Mouse (Mus musculus) embryonic facial prominence, embryonic 11.5 days (tissue): Measurements from ENCODE around the gene Hnrnpl. TPM values are rescaled to one million over a fixed set of nuclear protein-coding genes. Genes with fewer than 3 reads are reported as not detected.

ENCODE experiments used
- ATAC-seq: fragments of 200-750 bp; cut with Nextera tagmentation; replicated peaks from 2 replicates; pipeline ENCODE4 v1.8.0; 2017; ENCODE audit warnings: low read depth; ENCODE audit not compliant: insufficient number of reproducible peaks, low FRiP score, low TSS enrichment
- DNase-seq: peaks from one replicate; pipeline ENCODE4 v3.0.0-alpha.2; 2015; ENCODE audit warnings: low spot score
- H3K27ac ChIP-seq: fragments of 300-500 bp; sonication (generic); replicated peaks from 2 replicates; pipeline ENCODE4 v1.5.1; 2014; ENCODE audit warnings: mild to moderate bottlenecking, low read depth, low read length, control low read depth
- H3K27me3 ChIP-seq: fragments of 300-500 bp; sonication (generic); 2 replicates; pipeline ENCODE4 v1.6.1; 2014; ENCODE audit warnings: mild to moderate bottlenecking, low read length, moderate library complexity, mixed read lengths; ENCODE audit not compliant: control insufficient read depth, insufficient read depth
- H3K36me3 ChIP-seq: fragments of 300-500 bp; sonication (generic); replicated peaks from 2 replicates; pipeline ENCODE4 v1.6.1; 2014; ENCODE audit warnings: low read depth, mild to moderate bottlenecking, low read length, moderate library complexity, mixed read lengths; ENCODE audit not compliant: control insufficient read depth, insufficient read depth
- H3K4me1 ChIP-seq: fragments of 300-500 bp; sonication (generic); 2 replicates; pipeline ENCODE4 v1.6.1; 2014; ENCODE audit warnings: low read length, mixed read lengths; ENCODE audit not compliant: control insufficient read depth, insufficient read depth
- H3K4me2 ChIP-seq: fragments of 300-500 bp; sonication (generic); 2 replicates; pipeline ENCODE4 v1.6.1; 2014; ENCODE audit warnings: low read depth, mild to moderate bottlenecking, control low read depth, low read length, moderate library complexity
- H3K4me3 ChIP-seq: fragments of 300-500 bp; sonication (generic); 2 replicates; pipeline ENCODE4 v1.5.1; 2014; ENCODE audit warnings: low read depth, low read length, control low read depth
- H3K9ac ChIP-seq: fragments of 300-500 bp; sonication (generic); replicated peaks from 2 replicates; pipeline ENCODE4 v1.6.1; 2014; ENCODE audit warnings: mild to moderate bottlenecking, control low read depth, low read length
- H3K9me3 ChIP-seq: fragments of 300-500 bp; sonication (generic); replicated peaks from 2 replicates; pipeline ENCODE4 v1.6.1; 2016; ENCODE audit warnings: mild to moderate bottlenecking, low read length, inconsistent platforms, mixed read lengths; ENCODE audit not compliant: control insufficient read depth
- WGBS: fragments of 180-500 bp; shearing (Covaris S2); extraction: QIAGEN DNeasy Blood & Tissue Kit; methylation state at CpG from one replicate; pipeline ENCODE4 v1.1.7; 2014; 5-methylcytosine and 5-hydroxymethylcytosine counted together
- polyA plus RNA-seq: library from polyadenylated mRNA; unstranded; fragments of >200 nt; fragmentation: Nextera tagmentation; extraction: Ambion mirVana; gene quantifications from 2 replicates; pipeline ENCODE4 v1.2.1, GENCODE M21; 2014

The Hnrnpl gene
- polyA plus RNA-seq = 328 and 350 TPM in 2 replicates

DNA sequence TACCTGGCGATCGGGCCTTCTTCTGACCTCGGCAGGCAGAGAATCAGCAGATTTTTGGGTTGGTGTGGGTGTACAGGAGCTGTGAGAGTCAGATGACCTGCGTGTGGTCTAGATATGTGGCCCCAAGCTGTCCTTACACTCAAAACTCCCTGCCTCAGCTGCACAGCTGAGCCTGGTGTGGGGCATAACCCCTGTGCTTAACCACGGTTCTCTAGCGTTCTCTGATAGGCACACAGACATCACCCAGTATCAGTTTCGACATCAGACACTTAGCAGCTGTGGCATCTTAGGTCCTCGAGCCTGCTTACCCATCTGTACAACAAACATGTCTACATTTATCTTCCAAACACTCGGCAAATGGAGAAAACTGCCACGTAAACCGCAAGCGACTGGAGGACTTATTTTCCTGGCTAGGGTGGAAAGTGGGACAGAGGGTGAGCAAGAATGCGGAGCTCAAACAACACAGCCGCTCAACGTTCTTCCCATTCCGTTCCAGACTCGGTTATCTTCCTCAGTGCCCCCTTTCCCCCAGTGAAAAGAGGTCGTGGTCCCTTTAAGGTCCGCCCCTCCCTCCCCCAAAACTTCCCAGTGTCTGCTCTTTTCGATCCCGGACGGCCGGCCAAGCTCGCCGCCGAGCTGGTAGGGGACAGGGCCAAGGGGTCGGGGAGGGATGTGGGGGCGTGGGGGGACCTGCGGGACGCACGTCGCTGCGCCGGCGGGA, at the start of gene Hnrnpl:
Gene Hnrnpl (plus strand): TSS at position 321 of the 721 bp plus-strand sequence.
- peak; percentile 76 for DNase-seq

GRCm38 (mm10) chr7:28758623-28759022, 49.7 kb upstream of the Hnrnpl start:
- no peak for ATAC-seq
- H3K27me3 ChIP-seq = peaks cover 5% of the 10 kb centered on the region; the same call in 1 of the 2 replicates
- no peak overlapping the region for H3K27ac ChIP-seq
- H3K4me3 ChIP-seq = no peak overlapping the region
- H3K9me3 ChIP-seq = no peaks in the 10 kb centered on the region
- no peaks in the 10 kb centered on the region for H3K4me1 ChIP-seq
- H3K4me2 ChIP-seq = no peak overlapping the region
- H3K36me3 ChIP-seq = peaks cover 3% of the 10 kb centered on the region; the same call in 1 of the 2 replicates
- 82% methylated on average over 13 of the region's 13 CpGs for WGBS
- no peak overlapping the region for H3K9ac ChIP-seq
- no peak for DNase-seq

More for the DNA sequence above, at the start of gene Hnrnpl:
- H3K27me3 ChIP-seq = no peaks in the 10 kb centered on the region
- ATAC-seq = peak; percentile 19
- peaks cover 7% of the 10 kb centered on the region for H3K4me1 ChIP-seq
- peaks cover 2% of the 10 kb centered on the region for H3K36me3 ChIP-seq
- WGBS = 4% methylated on average over 26 of the region's 35 CpGs
- peak within 1 kb of the TSS; percentile 89 for H3K4me2 ChIP-seq
- peak within 1 kb of the TSS; percentile 98 for H3K27ac ChIP-seq
- peak within 1 kb of the TSS; percentile 72 for H3K4me3 ChIP-seq
- no peaks in the 10 kb centered on the region for H3K9me3 ChIP-seq
- H3K9ac ChIP-seq = peak within 1 kb of the TSS; percentile 92

GRCm38 (mm10) chr7:28761907-28762306, 46.4 kb upstream of the Hnrnpl start:
- H3K4me3 ChIP-seq = no peak overlapping the region
- no peak overlapping the region for H3K9ac ChIP-seq
- H3K27ac ChIP-seq = no peak overlapping the region
- H3K4me2 ChIP-seq = no peak overlapping the region
- ATAC-seq (no peak), DNase-seq (no peak)
- peaks cover 3% of the 10 kb centered on the region; the same call in 1 of the 2 replicates for H3K36me3 ChIP-seq
- WGBS = 93% methylated on average over 9 of the region's 9 CpGs
- no peaks in the 10 kb centered on the region for H3K9me3 ChIP-seq
- no peaks in the 10 kb centered on the region for H3K27me3 ChIP-seq
- H3K4me1 ChIP-seq = no peaks in the 10 kb centered on the region

GRCm38 (mm10) chr7:28765211-28765610, 43.1 kb upstream of the Hnrnpl start:
- Histone ChIP-seq H3K27me3 (no peaks in the 10 kb centered on the region), H3K9me3 (no peaks in the 10 kb centered on the region), H3K4me1 (no peaks in the 10 kb centered on the region), H3K27ac (no peak overlapping the region), H3K36me3 (no peaks in the 10 kb centered on the region), H3K9ac (no peak overlapping the region), H3K4me2 (0 out of 2 replicates have a peak overlapping the region, but pooled peaks have one; percentile 1), H3K4me3 (no peak overlapping the region)
- no peak for DNase-seq
- WGBS = 86% methylated on average over 6 of the region's 6 CpGs
- ATAC-seq = no peak

DNA sequence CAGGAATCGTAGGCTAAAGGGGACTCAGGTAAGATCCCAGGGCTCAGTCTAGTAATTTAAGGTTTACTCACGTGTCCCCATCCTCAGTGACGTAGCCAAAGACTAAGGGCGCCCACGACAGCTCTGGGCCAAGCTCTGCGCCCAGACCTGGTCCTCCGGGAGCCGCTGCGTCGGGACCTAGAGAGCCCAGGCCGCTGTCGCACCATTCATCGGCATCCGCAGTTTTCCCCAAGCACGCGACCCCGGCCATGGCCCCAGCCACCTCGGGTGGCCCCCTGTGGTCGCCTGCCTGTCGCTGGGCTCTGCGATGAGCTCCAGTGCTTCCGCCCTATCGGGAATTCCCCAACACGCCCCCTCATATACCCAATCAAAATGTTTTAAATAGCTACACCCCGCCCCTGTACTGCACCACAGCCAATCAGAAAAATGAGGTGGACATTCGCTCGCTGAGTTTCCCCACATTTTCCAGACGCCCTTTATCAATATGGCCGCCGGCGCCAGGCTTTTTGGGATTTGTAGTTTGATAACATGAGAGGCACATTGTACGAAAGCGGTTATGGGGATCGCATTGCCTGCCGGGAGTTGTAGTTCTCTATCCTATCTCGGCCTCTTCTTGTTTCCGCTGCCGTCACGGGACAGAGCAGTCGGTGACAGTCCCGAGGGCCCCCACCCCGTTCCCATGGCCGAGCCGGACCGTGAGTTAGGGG, 42.0 kb upstream of the Hnrnpl start, which contains the start of gene Sirt2:
Gene Sirt2 (plus strand): TSS at position 563 of the 707 bp plus-strand sequence.
- DNase-seq (peak; percentile 99), ATAC-seq (peak; percentile 97)
- H3K4me2 ChIP-seq = peak within 1 kb of the TSS; percentile 54
- no peaks in the 10 kb centered on the region for H3K9me3 ChIP-seq
- peak within 1 kb of the TSS; percentile 66 for H3K9ac ChIP-seq
- no peak within 1 kb of the TSS for H3K27ac ChIP-seq
- under 1% methylated on average over 45 of the region's 45 CpGs for WGBS
- no peaks in the 10 kb centered on the region for H3K27me3 ChIP-seq
- no peaks in the 10 kb centered on the region for H3K4me1 ChIP-seq
- no peaks in the 10 kb centered on the region for H3K36me3 ChIP-seq
- peak within 1 kb of the TSS; percentile 83 for H3K4me3 ChIP-seq

DNA sequence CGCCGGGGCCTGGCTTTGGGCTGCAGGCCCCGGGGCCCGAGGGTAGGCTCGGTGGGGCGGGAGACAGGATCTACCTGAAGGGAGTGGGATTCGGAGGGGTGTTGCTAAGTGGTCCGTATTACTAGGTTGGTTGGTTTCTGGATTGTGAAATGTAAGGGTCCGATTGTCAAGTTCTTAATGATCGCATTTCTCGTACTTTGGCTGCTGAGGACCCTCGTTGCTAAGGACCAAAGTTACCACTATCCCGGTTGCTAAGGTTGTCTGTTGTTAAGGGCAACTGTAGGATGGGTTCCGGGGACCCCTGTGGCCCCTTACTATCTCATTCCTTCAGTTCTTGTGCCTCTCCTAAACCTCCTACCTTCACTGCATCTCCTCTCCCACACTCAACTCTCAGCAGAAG, 41.4 kb upstream of the Hnrnpl start:
- H3K9me3 ChIP-seq = no peaks in the 10 kb centered on the region
- peak overlapping the region; percentile 66 for H3K9ac ChIP-seq
- H3K4me3 ChIP-seq = peak overlapping the region; percentile 83
- H3K27ac ChIP-seq = no peak overlapping the region
- H3K36me3 ChIP-seq = no peaks in the 10 kb centered on the region
- H3K4me2 ChIP-seq = peak overlapping the region; percentile 54
- ATAC-seq (0 out of 2 replicates have a peak, but pooled peaks have one; percentile 4), DNase-seq (no peak)
- H3K4me1 ChIP-seq = no peaks in the 10 kb centered on the region
- no peaks in the 10 kb centered on the region for H3K27me3 ChIP-seq
- 5% methylated on average over 14 of the region's 14 CpGs for WGBS

DNA sequence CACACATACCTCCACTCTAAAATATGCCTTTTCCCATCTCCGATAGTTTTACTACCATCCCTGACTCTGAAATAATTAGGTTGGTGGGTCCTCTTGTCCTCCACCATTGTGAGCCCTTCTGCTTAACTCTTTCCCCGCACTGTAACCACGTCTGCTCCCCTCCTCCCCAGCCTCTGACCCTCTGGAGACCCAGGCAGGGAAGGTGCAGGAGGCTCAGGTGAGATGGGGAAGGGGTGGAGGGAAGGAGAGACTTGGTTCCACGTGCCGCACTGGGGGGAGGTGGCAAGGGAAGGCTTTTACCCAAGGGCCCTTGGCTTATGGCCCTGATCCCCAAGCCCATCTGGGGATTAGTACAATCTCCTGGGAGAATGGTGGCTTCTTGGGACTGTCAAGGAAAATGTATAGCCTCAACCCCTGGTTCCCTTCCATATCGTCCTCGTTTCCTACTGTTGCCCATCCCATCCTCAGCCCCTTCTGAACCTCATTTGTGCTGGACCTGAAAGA, 40.8 kb upstream of the Hnrnpl start, which contains the start of gene Nfkbib:
Gene Nfkbib (minus strand): TSS at position 51 of the 504 bp plus-strand sequence.
- Histone ChIP-seq H3K9ac (peak within 1 kb of the TSS; percentile 66), H3K9me3 (no peaks in the 10 kb centered on the region), H3K27me3 (no peaks in the 10 kb centered on the region), H3K4me3 (peak within 1 kb of the TSS; percentile 83), H3K27ac (no peak within 1 kb of the TSS), H3K4me1 (no peaks in the 10 kb centered on the region), H3K4me2 (peak within 1 kb of the TSS; percentile 54), H3K36me3 (no peaks in the 10 kb centered on the region)
- WGBS = 60% methylated on average over 7 of the region's 7 CpGs
- DNase-seq (no peak), ATAC-seq (no peak)
